Mouse (Mus musculus): Measurements from ENCODE around the gene Fgf13. TPM values are rescaled to one million over a fixed set of nuclear protein-coding genes. Genes with fewer than 3 reads are reported as not detected.

Gene Fgf13
- polyA plus RNA-seq, 1 experiment from 2014 or later, result 18.1 TPM

DNA sequence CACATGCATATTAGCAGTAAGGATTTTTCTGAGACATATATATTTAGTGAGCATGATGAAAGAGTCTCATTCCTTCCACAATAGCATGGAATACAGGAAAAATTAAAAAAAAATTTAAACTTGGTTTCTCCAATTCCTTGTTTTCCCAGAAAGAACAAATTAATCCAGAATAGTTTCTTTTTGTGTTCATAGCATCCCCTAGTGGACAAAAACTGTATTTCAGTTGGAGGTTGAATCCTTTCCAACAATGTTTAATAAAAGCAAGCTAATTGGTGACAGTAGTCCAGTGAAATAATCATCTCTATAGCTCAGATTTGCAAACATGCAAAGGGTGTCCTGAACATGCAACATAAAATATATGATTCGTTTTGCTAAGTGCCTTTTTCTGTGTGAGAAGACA lies 395.7 kb downstream of the Fgf13 start:
- Histone ChIP-seq H3K9me3 (ENCODE audit: control insufficient read depth, low read length) (no peaks in the 10 kb centered on the region), H3K9ac (ENCODE audit: low read length) (no peak overlapping the region), H3K27ac (ENCODE audit: low read depth, low read length) (no peak overlapping the region), H3K4me2 (ENCODE audit: low read depth, low read length, severe bottlenecking) (no peak overlapping the region), H3K4me1 (replicated peaks; ENCODE audit: control insufficient read depth, insufficient read depth, low read length) (no peaks in the 10 kb centered on the region), H3K36me3 (ENCODE audit: control insufficient read depth, insufficient read depth, low read length) (no peaks in the 10 kb centered on the region), H3K4me3 (ENCODE audit: low read depth, low read length) (no peak overlapping the region), H3K27me3 (ENCODE audit: control insufficient read depth, insufficient read depth, low read length) (no peaks in the 10 kb centered on the region)
- DNase-seq (ENCODE audit: low spot score) (no peak), ATAC-seq (replicated peaks; ENCODE audit: low FRiP score) (no peak)
- WGBS, result 7% methylated on average over 1 of the region's 1 CpGs

DNA sequence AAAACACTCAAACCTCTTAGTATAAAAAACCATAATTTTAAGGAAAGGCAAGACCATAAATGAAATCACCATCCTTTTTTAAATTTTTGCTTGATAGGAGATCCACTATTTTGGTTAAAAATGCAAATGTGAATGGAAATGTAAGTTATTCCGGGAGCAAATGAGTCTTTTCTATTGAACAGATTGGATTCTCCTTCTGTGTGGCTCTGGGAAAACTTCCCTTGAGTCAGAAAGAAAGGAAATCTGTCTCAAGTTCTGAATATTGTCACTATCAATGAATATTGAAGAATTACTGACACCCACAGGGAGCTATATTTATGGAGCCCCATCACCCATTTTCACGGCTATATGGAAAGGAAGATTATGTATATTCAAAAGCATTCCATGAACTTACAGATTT lies 401.1 kb downstream of the Fgf13 start:
- no peak overlapping the region for H3K4me2 ChIP-seq (ENCODE audit: low read depth, low read length, severe bottlenecking)
- no peak for ATAC-seq (replicated peaks; ENCODE audit: low FRiP score)
- H3K27ac ChIP-seq (ENCODE audit: low read depth, low read length), result no peak overlapping the region
- no peaks in the 10 kb centered on the region for H3K4me1 ChIP-seq (replicated peaks; ENCODE audit: control insufficient read depth, insufficient read depth, low read length)
- no peak overlapping the region for H3K4me3 ChIP-seq (ENCODE audit: low read depth, low read length)
- no peaks in the 10 kb centered on the region for H3K36me3 ChIP-seq (ENCODE audit: control insufficient read depth, insufficient read depth, low read length)
- WGBS, result 91% methylated on average over 2 of the region's 2 CpGs
- no peak overlapping the region for H3K9ac ChIP-seq (ENCODE audit: low read length)
- H3K9me3 ChIP-seq (ENCODE audit: control insufficient read depth, low read length), result no peaks in the 10 kb centered on the region
- no peak for DNase-seq (ENCODE audit: low spot score)
- no peaks in the 10 kb centered on the region for H3K27me3 ChIP-seq (ENCODE audit: control insufficient read depth, insufficient read depth, low read length)

DNA sequence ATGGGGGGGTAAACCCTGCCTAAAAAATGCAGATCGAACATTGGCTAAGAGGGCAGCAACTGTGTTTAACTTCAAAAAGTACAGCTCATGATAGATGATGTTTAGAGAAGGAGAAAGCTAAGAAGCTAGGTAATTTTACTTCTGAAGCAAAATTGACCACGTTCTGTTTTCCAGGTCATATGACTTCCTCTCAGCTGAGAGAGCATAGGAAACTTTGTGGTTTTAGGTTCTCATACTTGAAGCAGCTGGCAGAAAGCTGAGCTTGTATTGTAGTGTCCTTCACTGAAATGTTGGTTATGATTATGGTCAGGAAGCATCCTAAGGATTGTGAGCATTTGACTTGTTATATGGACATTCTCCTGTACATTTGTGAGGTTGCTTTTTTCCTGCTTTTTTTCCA lies 425.9 kb downstream of the Fgf13 start:
- H3K4me3 ChIP-seq (ENCODE audit: low read depth, low read length), result no peak overlapping the region
- no peak for ATAC-seq (replicated peaks; ENCODE audit: low FRiP score)

DNA sequence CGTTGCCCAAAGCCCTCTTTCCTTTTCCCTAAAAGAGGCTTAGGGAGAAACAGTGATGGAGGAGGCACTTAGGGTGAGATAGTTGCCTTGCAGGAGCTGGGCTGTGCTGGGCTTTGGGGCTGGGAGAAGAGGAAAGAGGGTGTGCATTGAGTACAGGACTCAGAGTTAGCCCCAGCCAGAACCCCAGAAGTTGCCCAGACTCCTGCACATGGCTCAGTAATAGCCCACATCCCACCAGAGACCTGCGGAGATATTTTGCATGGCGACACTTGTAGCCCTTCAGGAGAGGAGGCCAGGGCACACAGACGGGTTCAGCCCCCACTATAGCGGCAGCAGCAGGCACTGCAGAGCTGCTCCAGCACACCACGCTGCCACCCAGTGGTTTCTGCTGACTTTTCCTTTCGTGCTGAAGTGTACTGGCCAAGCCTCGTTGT lies 432.9 kb downstream of the Fgf13 start:
- WGBS, result 19% methylated on average over 8 of the region's 8 CpGs
- H3K27me3 ChIP-seq (ENCODE audit: control insufficient read depth, insufficient read depth, low read length), result no peaks in the 10 kb centered on the region
- peak; percentile 88 for ATAC-seq (replicated peaks; ENCODE audit: low FRiP score)
- peak overlapping the region; percentile 49 for H3K4me2 ChIP-seq (ENCODE audit: low read depth, low read length, severe bottlenecking)
- DNase-seq (ENCODE audit: low spot score), result peak; percentile 75
- no peaks in the 10 kb centered on the region for H3K4me1 ChIP-seq (replicated peaks; ENCODE audit: control insufficient read depth, insufficient read depth, low read length)
- peak overlapping the region; percentile 68; the same call in 1 of the 2 replicates for H3K9ac ChIP-seq (ENCODE audit: low read length)
- H3K27ac ChIP-seq (ENCODE audit: low read depth, low read length), result no peak overlapping the region
- H3K36me3 ChIP-seq (ENCODE audit: control insufficient read depth, insufficient read depth, low read length), result no peaks in the 10 kb centered on the region
- peak overlapping the region; percentile 48 for H3K4me3 ChIP-seq (ENCODE audit: low read depth, low read length)
- H3K9me3 ChIP-seq (ENCODE audit: control insufficient read depth, low read length), result no peaks in the 10 kb centered on the region

More for the DNA sequence above, 425.9 kb downstream of the Fgf13 start:
- DNase-seq (ENCODE audit: low spot score), result no peak
- no peaks in the 10 kb centered on the region for H3K27me3 ChIP-seq (ENCODE audit: control insufficient read depth, insufficient read depth, low read length)
- no peak overlapping the region for H3K27ac ChIP-seq (ENCODE audit: low read depth, low read length)
- H3K9ac ChIP-seq (ENCODE audit: low read length), result no peak overlapping the region
- no peak overlapping the region for H3K4me2 ChIP-seq (ENCODE audit: low read depth, low read length, severe bottlenecking)
- no peaks in the 10 kb centered on the region for H3K4me1 ChIP-seq (replicated peaks; ENCODE audit: control insufficient read depth, insufficient read depth, low read length)
- H3K36me3 ChIP-seq (ENCODE audit: control insufficient read depth, insufficient read depth, low read length), result no peaks in the 10 kb centered on the region
- 76% methylated on average over 2 of the region's 2 CpGs for WGBS
- H3K9me3 ChIP-seq (ENCODE audit: control insufficient read depth, low read length), result no peaks in the 10 kb centered on the region

DNA sequence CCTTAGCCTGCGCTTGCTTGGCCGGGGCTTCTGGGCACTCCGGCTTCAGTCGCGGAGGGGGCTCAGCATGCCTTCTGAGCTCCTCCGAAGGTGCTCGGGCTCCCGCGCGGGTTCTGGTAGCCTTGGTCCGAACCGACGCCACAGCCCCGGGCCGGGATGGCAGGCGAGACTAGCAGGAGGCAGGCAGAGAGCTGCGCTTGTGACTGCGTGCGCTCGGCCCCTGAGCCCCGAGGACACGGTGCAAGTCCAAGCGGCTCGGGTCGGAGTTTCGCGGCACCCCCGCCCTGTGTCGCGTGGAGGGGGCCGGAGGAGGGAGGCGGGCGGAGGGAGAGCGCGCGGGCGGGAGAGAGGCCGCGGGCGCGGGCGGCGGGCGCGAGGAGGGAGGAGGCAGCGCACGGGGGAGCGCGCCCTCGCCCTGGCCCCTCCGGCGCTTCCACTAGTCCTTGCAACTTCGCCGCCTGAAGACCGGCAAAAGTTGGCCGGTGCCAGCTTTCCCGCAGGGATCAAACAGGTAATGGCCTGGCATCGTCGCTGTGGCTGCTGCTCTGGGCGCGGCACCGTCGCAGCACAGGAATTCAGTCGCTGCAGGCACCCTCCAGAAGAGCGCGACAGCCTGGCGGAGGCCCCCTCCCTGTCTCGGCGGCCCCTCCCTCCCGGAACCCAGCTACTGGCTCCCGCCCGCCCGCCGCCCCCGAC lies 433.6 kb downstream of the Fgf13 start:
- 28% methylated on average over 37 of the region's 75 CpGs for WGBS
- Histone ChIP-seq H3K27ac (ENCODE audit: low read depth, low read length) (no peak overlapping the region), H3K4me1 (replicated peaks; ENCODE audit: control insufficient read depth, insufficient read depth, low read length) (no peaks in the 10 kb centered on the region), H3K4me2 (ENCODE audit: low read depth, low read length, severe bottlenecking) (peak overlapping the region; percentile 49), H3K36me3 (ENCODE audit: control insufficient read depth, insufficient read depth, low read length) (no peaks in the 10 kb centered on the region), H3K9ac (ENCODE audit: low read length) (peak overlapping the region; percentile 68), H3K9me3 (ENCODE audit: control insufficient read depth, low read length) (no peaks in the 10 kb centered on the region), H3K27me3 (ENCODE audit: control insufficient read depth, insufficient read depth, low read length) (no peaks in the 10 kb centered on the region), H3K4me3 (ENCODE audit: low read depth, low read length) (peak overlapping the region; percentile 48)
- ATAC-seq (replicated peaks; ENCODE audit: low FRiP score) (peak; percentile 81), DNase-seq (ENCODE audit: low spot score) (peak; percentile 76)

DNA sequence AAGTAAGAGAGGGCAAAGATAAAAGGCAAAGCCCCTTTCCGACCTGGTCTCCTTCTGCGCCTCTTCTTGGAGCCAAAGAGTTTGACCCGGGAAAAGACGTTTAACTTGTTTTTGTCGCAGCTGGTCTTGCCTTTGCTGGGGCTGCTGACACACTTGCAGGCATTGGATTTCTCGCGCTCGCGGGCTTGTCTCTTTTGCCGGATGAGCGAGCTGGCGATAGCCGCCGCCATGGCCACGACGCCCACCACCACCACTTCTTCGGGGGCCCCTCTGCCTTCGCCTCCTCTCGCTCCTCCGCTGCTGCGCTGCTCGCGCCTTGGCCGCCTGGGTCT lies 434.1 kb downstream of the Fgf13 start:
- no peak for DNase-seq (ENCODE audit: low spot score)
- Histone ChIP-seq H3K4me3 (ENCODE audit: low read depth, low read length) (peak overlapping the region; percentile 48), H3K27me3 (ENCODE audit: control insufficient read depth, insufficient read depth, low read length) (no peaks in the 10 kb centered on the region), H3K9ac (ENCODE audit: low read length) (peak overlapping the region; percentile 68), H3K27ac (ENCODE audit: low read depth, low read length) (no peak overlapping the region), H3K9me3 (ENCODE audit: control insufficient read depth, low read length) (no peaks in the 10 kb centered on the region), H3K4me2 (ENCODE audit: low read depth, low read length, severe bottlenecking) (peak overlapping the region; percentile 49), H3K4me1 (replicated peaks; ENCODE audit: control insufficient read depth, insufficient read depth, low read length) (no peaks in the 10 kb centered on the region), H3K36me3 (ENCODE audit: control insufficient read depth, insufficient read depth, low read length) (no peaks in the 10 kb centered on the region)
- ATAC-seq (replicated peaks; ENCODE audit: low FRiP score), result no peak
- 14% methylated on average over 24 of the region's 24 CpGs for WGBS

DNA sequence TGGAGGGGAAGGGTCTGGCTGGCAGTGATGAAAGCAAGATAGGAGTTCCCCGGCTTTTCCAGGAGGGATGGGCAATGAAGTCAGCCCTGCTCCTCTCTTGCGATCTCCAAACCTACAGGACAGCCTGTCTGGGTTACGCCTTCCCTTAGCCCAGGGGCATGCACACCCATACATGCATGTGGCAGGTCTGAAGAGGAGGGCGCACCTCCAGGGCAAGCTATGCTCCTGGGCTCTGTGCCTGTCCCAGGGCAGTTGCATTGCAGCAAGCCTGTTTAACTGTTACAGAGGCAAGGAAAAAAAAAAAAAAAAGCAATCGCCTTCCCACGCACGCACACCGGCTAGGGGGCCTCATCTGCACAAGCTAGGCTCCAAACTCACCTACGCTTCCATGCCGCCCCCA lies 434.5 kb downstream of the Fgf13 start:
- no peaks in the 10 kb centered on the region for H3K4me1 ChIP-seq (replicated peaks; ENCODE audit: control insufficient read depth, insufficient read depth, low read length)
- no peak for DNase-seq (ENCODE audit: low spot score)
- no peaks in the 10 kb centered on the region for H3K27me3 ChIP-seq (ENCODE audit: control insufficient read depth, insufficient read depth, low read length)
- H3K27ac ChIP-seq (ENCODE audit: low read depth, low read length), result no peak overlapping the region
- peak; percentile 7 for ATAC-seq (replicated peaks; ENCODE audit: low FRiP score)
- peak overlapping the region; percentile 68 for H3K9ac ChIP-seq (ENCODE audit: low read length)
- 21% methylated on average over 10 of the region's 10 CpGs for WGBS
- no peaks in the 10 kb centered on the region for H3K36me3 ChIP-seq (ENCODE audit: control insufficient read depth, insufficient read depth, low read length)
- no peaks in the 10 kb centered on the region for H3K9me3 ChIP-seq (ENCODE audit: control insufficient read depth, low read length)
- H3K4me2 ChIP-seq (ENCODE audit: low read depth, low read length, severe bottlenecking), result peak overlapping the region; percentile 49
- H3K4me3 ChIP-seq (ENCODE audit: low read depth, low read length), result peak overlapping the region; percentile 48

DNA sequence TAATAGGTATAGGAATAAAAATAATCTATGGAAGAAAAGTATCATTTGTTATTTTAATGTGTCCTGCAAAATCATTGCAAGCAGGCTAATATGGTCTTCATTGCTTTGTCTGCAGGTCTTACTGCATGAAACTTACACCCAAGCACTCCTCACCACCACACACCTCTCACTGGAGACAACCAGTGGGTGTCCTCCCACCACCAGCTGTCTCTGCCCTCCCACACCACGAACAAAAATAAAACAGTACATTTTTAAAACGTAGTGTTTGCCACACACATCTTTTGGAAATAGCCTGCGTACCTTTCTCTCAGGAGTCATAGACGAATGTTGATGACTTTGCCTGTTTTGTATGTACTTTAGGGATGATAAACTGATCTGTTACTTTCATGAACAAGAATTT lies 441.2 kb downstream of the Fgf13 start:
- no peak overlapping the region for H3K4me3 ChIP-seq (ENCODE audit: low read depth, low read length)
- H3K27ac ChIP-seq (ENCODE audit: low read depth, low read length), result no peak overlapping the region
- H3K27me3 ChIP-seq (ENCODE audit: control insufficient read depth, insufficient read depth, low read length), result no peaks in the 10 kb centered on the region
- H3K9ac ChIP-seq (ENCODE audit: low read length), result no peak overlapping the region
- no peaks in the 10 kb centered on the region for H3K9me3 ChIP-seq (ENCODE audit: control insufficient read depth, low read length)
- no peak overlapping the region for H3K4me2 ChIP-seq (ENCODE audit: low read depth, low read length, severe bottlenecking)
- H3K4me1 ChIP-seq (replicated peaks; ENCODE audit: control insufficient read depth, insufficient read depth, low read length), result no peaks in the 10 kb centered on the region
- no peak for DNase-seq (ENCODE audit: low spot score)
- no peak for ATAC-seq (replicated peaks; ENCODE audit: low FRiP score)
- 75% methylated on average over 4 of the region's 4 CpGs for WGBS
- H3K36me3 ChIP-seq (ENCODE audit: control insufficient read depth, insufficient read depth, low read length), result no peaks in the 10 kb centered on the region

DNA sequence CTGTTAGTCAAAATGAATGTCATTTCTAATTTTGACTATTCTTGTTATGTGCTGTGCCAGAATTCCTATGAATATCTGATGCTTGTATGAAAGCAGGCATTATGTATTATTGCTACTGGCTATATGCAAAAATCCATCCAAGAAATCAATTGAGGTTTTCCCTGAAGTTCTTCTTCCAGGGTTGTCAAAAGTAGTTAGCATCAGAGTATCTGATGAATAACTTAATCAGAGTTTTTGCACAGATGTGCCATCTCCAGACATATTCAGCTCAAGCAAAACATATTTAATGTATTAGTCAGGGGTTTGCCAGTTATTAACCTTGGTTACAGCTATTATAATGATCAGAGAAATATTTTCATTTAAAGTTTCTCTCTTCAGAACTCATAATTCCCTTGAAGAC lies 454.7 kb downstream of the Fgf13 start:
- H3K36me3 ChIP-seq (ENCODE audit: control insufficient read depth, insufficient read depth, low read length), result no peaks in the 10 kb centered on the region
- no peak for DNase-seq (ENCODE audit: low spot score)
- H3K4me1 ChIP-seq (replicated peaks; ENCODE audit: control insufficient read depth, insufficient read depth, low read length), result no peaks in the 10 kb centered on the region
- no peak overlapping the region for H3K9ac ChIP-seq (ENCODE audit: low read length)
- H3K27me3 ChIP-seq (ENCODE audit: control insufficient read depth, insufficient read depth, low read length), result no peaks in the 10 kb centered on the region
- ATAC-seq (replicated peaks; ENCODE audit: low FRiP score), result no peak
- H3K4me2 ChIP-seq (ENCODE audit: low read depth, low read length, severe bottlenecking), result no peak overlapping the region
- no peaks in the 10 kb centered on the region for H3K9me3 ChIP-seq (ENCODE audit: control insufficient read depth, low read length)
- no peak overlapping the region for H3K4me3 ChIP-seq (ENCODE audit: low read depth, low read length)
- H3K27ac ChIP-seq (ENCODE audit: low read depth, low read length), result no peak overlapping the region
